15 mouse cellular contexts compared by ENCODE assay signal in the genomic region with DNA sequence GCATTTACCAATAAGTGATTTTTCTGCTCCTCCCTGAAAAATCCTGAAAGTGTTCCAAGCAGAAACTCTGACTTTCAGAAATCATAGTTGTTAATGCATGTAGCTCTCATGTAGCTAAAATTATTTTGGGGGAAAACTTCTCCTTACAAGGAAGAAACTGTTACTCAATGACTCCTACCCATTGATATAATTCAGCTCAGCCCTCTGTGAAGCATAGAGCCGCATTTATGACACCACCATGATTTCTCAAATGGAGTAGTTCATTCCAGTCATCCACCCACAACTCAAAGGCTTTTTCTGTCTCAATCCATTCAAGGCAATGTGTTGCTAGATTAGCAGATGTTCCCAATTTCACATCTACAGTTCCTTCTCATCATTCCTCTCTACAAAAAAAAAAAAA.
DNase-seq lines count a peak whose midpoint lies in the region.
"Had no signal": no experiment of that assay in that cellular context is flagged by ENCODE, and none has a peak within 500 bp of the region (broad histone marks: within the 10 kb centered on the region; RNA-seq: fewer than 3 reads in every experiment).

No protein-coding gene starts in this region.

- DNase-seq in frontal cortex, adult 2 months (ENCODE audit: extremely low spot score in 1 of 2, low spot score in 1 of 2) = peak; percentile 13 to 48
- DNase-seq in frontal cortex, postnatal 14 days (ENCODE audit: low spot score in 2 of 2) = no peak
- DNase-seq in left cerebral cortex, adult 9 months (ENCODE audit: low spot score in 2 of 2) = peak; percentile 3 to 28
- DNase-seq in left cerebral cortex, postnatal 36 days (ENCODE audit: low spot score in 2 of 2) = no peak
- DNase-seq in brain, adult 2 months (ENCODE audit: low read depth, low spot score) = peak; percentile 78
- DNase-seq in telencephalon, adult 2 months (ENCODE audit: low read depth, low spot score) = peak; percentile 73
- DNase-seq in gastrocnemius, postnatal 36 days = no peak
- DNase-seq: adrenal gland, adult 2 months; adrenal gland, postnatal 10 days; adrenal gland, postnatal 25 days; cerebellum, adult 11-12 months; cerebellum, adult 2 months; cerebellum, adult 9-10 months; cerebellum, postnatal 10 days; cerebellum, postnatal 25 days had no signal

- intact Hi-C loops in left cerebral cortex, postnatal 36 days (cut with DNase I) = no loop called here
- intact Hi-C loops in gastrocnemius, postnatal 36 days (cut with DNase I) = no loop called here

Comparison
In these comparisons a context has a peak if more than half of its experiments do, and no peak if none do; other contexts are left out.
1. DNase-seq: peak in frontal cortex, adult 2 months (2 of 2), left cerebral cortex, adult 9 months (2 of 2), brain, adult 2 months (single experiment) and telencephalon, adult 2 months (single experiment); none in frontal cortex, postnatal 14 days (0 of 2), left cerebral cortex, postnatal 36 days (0 of 2) and gastrocnemius, postnatal 36 days (0 of 2).